Mouse (Mus musculus) liver, embryonic 15.5 days (tissue): ENCODE results near the gene Alx3. TPM values are rescaled to one million over a fixed set of nuclear protein-coding genes. Genes with fewer than 3 reads are reported as not detected.
"Not testable (repeated sequence)": the region's sequence is repeated elsewhere in the genome, so short reads cannot be mapped to it uniquely, and the experiment has no call there.

Experiments
- ATAC-seq: fragments of 200-750 bp; cut with Nextera tagmentation; 2 replicates; pipeline ENCODE4 v1.8.0; 2017; ENCODE audit warnings: moderate number of reproducible peaks, mild to moderate bottlenecking, moderate library complexity; ENCODE audit not compliant: insufficient read depth
- H3K27ac ChIP-seq: fragments of 300-500 bp; sonication (generic); replicated peaks from 2 replicates; pipeline ENCODE4 v1.5.1; 2015; ENCODE audit warnings: mild to moderate bottlenecking, inconsistent platforms
- H3K27me3 ChIP-seq: fragments of 300-500 bp; sonication (generic); 2 replicates; pipeline ENCODE4 v1.6.1; 2015; ENCODE audit warnings: mild to moderate bottlenecking, inconsistent platforms
- H3K36me3 ChIP-seq: fragments of 300-500 bp; sonication (generic); replicated peaks from 2 replicates; pipeline ENCODE4 v1.6.1; 2015; ENCODE audit warnings: moderate library complexity, mild to moderate bottlenecking, inconsistent platforms
- H3K4me1 ChIP-seq: fragments of 300-500 bp; sonication (generic); replicated peaks from 2 replicates; pipeline ENCODE4 v1.6.1; 2015; ENCODE audit warnings: inconsistent platforms
- H3K4me2 ChIP-seq: fragments of 300-500 bp; sonication (generic); 2 replicates; pipeline ENCODE4 v1.6.1; 2015; ENCODE audit warnings: moderate library complexity, mild to moderate bottlenecking, inconsistent platforms
- H3K4me3 ChIP-seq: fragments of 300-500 bp; sonication (generic); replicated peaks from 2 replicates; pipeline ENCODE4 v1.5.1; 2015; ENCODE audit warnings: mild to moderate bottlenecking, inconsistent platforms
- H3K9ac ChIP-seq: fragments of 300-500 bp; sonication (generic); 2 replicates; pipeline ENCODE4 v1.6.1; 2015; ENCODE audit warnings: moderate library complexity, mild to moderate bottlenecking, inconsistent platforms
- H3K9me3 ChIP-seq: fragments of 300-500 bp; sonication (generic); replicated peaks from 2 replicates; pipeline ENCODE4 v1.6.1; 2016; ENCODE audit warnings: inconsistent platforms
- WGBS: fragments of 180-500 bp; shearing (Covaris S2); methylation state at CpG from one replicate; pipeline ENCODE4 v1.1.7; 2015; ENCODE audit warnings: mixed read lengths; ENCODE audit not compliant: insufficient replicate concordance; 5-methylcytosine and 5-hydroxymethylcytosine counted together
- polyA plus RNA-seq: library from polyadenylated mRNA; unstranded; fragments of >200 nt; fragmentation: Nextera tagmentation; extraction: Ambion mirVana; gene quantifications from 2 replicates; pipeline ENCODE4 v1.2.1, GENCODE M21; 2015

Alx3 gene
- polyA plus RNA-seq, 1 experiment from 2014 or later: 0.09 TPM

GRCm38 (mm10) chr3:107646947-107647346 is 52.1 kb downstream of the Alx3 start:
- Histone ChIP-seq H3K9ac (no peak overlapping the region), H3K4me1 (no peaks in the 10 kb centered on the region), H3K4me3 (no peak overlapping the region), H3K4me2 (no peak overlapping the region), H3K9me3 (no peaks in the 10 kb centered on the region), H3K27me3 (no peaks in the 10 kb centered on the region), H3K27ac (no peak overlapping the region), H3K36me3 (no peaks in the 10 kb centered on the region)
- ATAC-seq: no peak
- WGBS: 75% methylated on average over 3 of the region's 3 CpGs

GRCm38 (mm10) chr3:107650276-107650675 is 55.4 kb downstream of the Alx3 start:
- H3K4me1 ChIP-seq, ATAC-seq: not testable (repeated sequence)
- WGBS: 47% methylated on average over 5 of the region's 5 CpGs

GRCm38 (mm10) chr3:107652968-107653367 is 58.1 kb downstream of the Alx3 start:
- Histone ChIP-seq H3K9me3 (no peaks in the 10 kb centered on the region), H3K4me3 (no peak overlapping the region), H3K9ac (no peak overlapping the region), H3K27ac (no peak overlapping the region), H3K4me2 (no peak overlapping the region), H3K4me1 (no peaks in the 10 kb centered on the region), H3K27me3 (no peaks in the 10 kb centered on the region), H3K36me3 (no peaks in the 10 kb centered on the region)
- 78% methylated on average over 3 of the region's 3 CpGs for WGBS
- ATAC-seq: no peak

More at GRCm38 (mm10) chr3:107650276-107650675, 55.4 kb downstream of the Alx3 start:
- H3K27me3 ChIP-seq, H3K4me3 ChIP-seq, H3K4me2 ChIP-seq, H3K9ac ChIP-seq, H3K36me3 ChIP-seq, H3K9me3 ChIP-seq, H3K27ac ChIP-seq: not testable (repeated sequence)

- no peak overlapping the region for H3K9ac ChIP-seq
- H3K4me2 ChIP-seq: no peak overlapping the region
- H3K4me3 ChIP-seq: no peak overlapping the region
- no peaks in the 10 kb centered on the region for H3K9me3 ChIP-seq
- 0 out of 2 replicates have a peak, but pooled peaks cover 8% of the 10 kb centered on the region for H3K36me3 ChIP-seq
- no peak overlapping the region for H3K27ac ChIP-seq
- no peak for ATAC-seq
- no peaks in the 10 kb centered on the region for H3K4me1 ChIP-seq
- 64% methylated on average over 3 of the region's 3 CpGs for WGBS
- H3K27me3 ChIP-seq: no peaks in the 10 kb centered on the region
Observed at GRCm38 (mm10) chr3:107654861-107655260, 60.0 kb downstream of the Alx3 start.

Other genes with a start within 250 kb of the Alx3 start
- not detected in 2 replicates for gene Kcnc4, start 135.5 kb upstream of the Alx3 start, polyA plus RNA-seq
- 0.09 and 0.15 TPM in 2 replicates for gene Slc6a17, start 77.0 kb upstream of the Alx3 start, polyA plus RNA-seq
- not detected in 2 replicates for gene Ubl4b, start 40.0 kb upstream of the Alx3 start, polyA plus RNA-seq
- gene Gm10961, start 36.3 kb downstream of the Alx3 start, polyA plus RNA-seq: not detected in 2 replicates
- gene Strip1, start 36.7 kb downstream of the Alx3 start, polyA plus RNA-seq: 9.6 and 10.5 TPM in 2 replicates
- 26.4 and 26.9 TPM in 2 replicates for gene Ahcyl1, start 101.5 kb downstream of the Alx3 start, polyA plus RNA-seq
- 6.3 and 6.7 TPM in 2 replicates for gene Csf1, start 165.4 kb downstream of the Alx3 start, polyA plus RNA-seq